In genomic region chr1:134415168-134415831, GRCm38 (mm10) we compare ENCODE assay signal across 8 mouse cellular contexts. TPM values are rescaled to one million over a fixed set of nuclear protein-coding genes. Genes with fewer than 3 reads are reported as not detected.
DNase-seq lines count a peak whose midpoint lies in the region; ATAC-seq lines count a peak whose summit lies in the region.

TSS of gene Adipor1 (plus strand) at chr1:134415378.

- H3K4me2 ChIP-seq in hindbrain, embryonic 11.5 days (replicated peaks; ENCODE audit: low read depth, low read length), result peak within 1 kb of the TSS; percentile 55

- peak; percentile 100 for ATAC-seq in hindbrain, embryonic 11.5 days (ENCODE audit: low FRiP score)

- under 1% methylated on average over 71 of the region's 77 CpGs for WGBS in hindbrain, embryonic 11.5 days

- H3K27me3 ChIP-seq in hindbrain, embryonic 11.5 days (ENCODE audit: control insufficient read depth, insufficient read depth, low read length), result no peaks in the 10 kb centered on the region

- peak within 1 kb of the TSS; percentile 92 for H3K27ac ChIP-seq in hindbrain, embryonic 11.5 days (ENCODE audit: low read depth, low read length)

- peaks cover 5% of the 10 kb centered on the region; the same call in 1 of the 2 replicates for H3K4me1 ChIP-seq in hindbrain, embryonic 11.5 days (replicated peaks; ENCODE audit: control insufficient read depth, insufficient read depth, low read length)

- H3K9ac ChIP-seq in hindbrain, embryonic 11.5 days (ENCODE audit: low read depth, low read length), result peak within 1 kb of the TSS; percentile 86

- H3K4me3 ChIP-seq in hindbrain, embryonic 11.5 days (ENCODE audit: low read depth, low read length), result peak within 1 kb of the TSS; percentile 90

- no peaks in the 10 kb centered on the region for H3K9me3 ChIP-seq in hindbrain, embryonic 11.5 days (ENCODE audit: control insufficient read depth, low read length)

- H3K36me3 ChIP-seq in hindbrain, embryonic 11.5 days (ENCODE audit: control insufficient read depth, insufficient read depth, low read length), result no peaks in the 10 kb centered on the region

- peak; percentile 99 for DNase-seq in Muller cell, postnatal 12 days (ENCODE audit: inconsistent ontology term)
- peak; percentile 98 for DNase-seq in cerebellum, adult 9-11 months
- peak; percentile 96 to 98 for DNase-seq in frontal cortex, adult 2 months (ENCODE audit: extremely low spot score in 1 of 2, low spot score in 1 of 2)
- DNase-seq in hindbrain, embryonic 11.5 days (ENCODE audit: low spot score), result peak; percentile 96
- peak; percentile 93 to 97 for DNase-seq in layer of hippocampus, postnatal 10 days (ENCODE audit: low spot score in 2 of 2)
- DNase-seq in lung, postnatal 10 days, result peak; percentile 99
- DNase-seq in ovary, postnatal 36 days (ENCODE audit: low spot score), result peak; percentile 97
- DNase-seq in thymus, postnatal 25 days, result peak; percentile 95

RNA-seq across cellular contexts. Expression of gene Adipor1, which starts in this region (rescaled TPM):
- 60.4 and 64.3 TPM in 2 replicates for polyA plus RNA-seq in frontal cortex, adult 2 months (2012; rRNA removed)
- polyA plus RNA-seq in hindbrain, embryonic 11.5 days (2014; fragmentation: Nextera tagmentation; extraction: Ambion mirVana), result 77.7 and 81.7 TPM in 2 replicates
- total RNA-seq in layer of hippocampus, postnatal 10 days (2021), result 10 to 100 TPM; 60.6 to 63.8 TPM

Comparison
In these comparisons a context has a peak if more than half of its experiments do, and no peak if none do; other contexts are left out.
1. Peak in every context shown above with its lines: DNase-seq, ATAC-seq, H3K4me3 ChIP-seq and H3K27ac ChIP-seq.